Comparison of ENCODE assay signal across 9 mouse cellular contexts in genomic region chr1:134097080-134097855, GRCm38 (mm10). TPM values are rescaled to one million over a fixed set of nuclear protein-coding genes. Genes with fewer than 3 reads are reported as not detected.
DNase-seq lines count a peak whose midpoint lies in the region; ATAC-seq and TF ChIP-seq lines count a peak whose summit lies in the region.
"Had no signal": no experiment of that assay in that cellular context is flagged by ENCODE, and none has a peak within 500 bp of the region (broad histone marks: within the 10 kb centered on the region; RNA-seq: fewer than 3 reads in every experiment).

No protein-coding gene starts in this region.

- no peak overlapping the region for H3K4me2 ChIP-seq in kidney, embryonic 16.5 days (replicated peaks; ENCODE audit: low read depth, low read length)
- H3K4me2 ChIP-seq in forebrain, embryonic 12.5 days, result 0 out of 2 replicates have a peak overlapping the region, but pooled peaks have one; percentile 3
- no peak overlapping the region for H3K4me2 ChIP-seq in intestine, embryonic 14.5 days (ENCODE audit: low read length)
- no peak overlapping the region for H3K4me2 ChIP-seq in midbrain, postnatal 0 days (ENCODE audit: low read depth, low read length, poor library complexity, severe bottlenecking)

- no peaks in the 10 kb centered on the region for H3K9me3 ChIP-seq in kidney, embryonic 16.5 days (ENCODE audit: low read length)
- no peaks in the 10 kb centered on the region for H3K9me3 ChIP-seq in forebrain, embryonic 12.5 days
- H3K9me3 ChIP-seq in intestine, embryonic 14.5 days (ENCODE audit: control insufficient read depth, low read length), result no peaks in the 10 kb centered on the region
- no peaks in the 10 kb centered on the region for H3K9me3 ChIP-seq in midbrain, postnatal 0 days (ENCODE audit: low read length)

- H3K4me3 ChIP-seq in kidney, embryonic 16.5 days (ENCODE audit: low read length), result no peak overlapping the region
- no peak overlapping the region for H3K4me3 ChIP-seq in forebrain, embryonic 12.5 days (replicated peaks)
- no peak overlapping the region for H3K4me3 ChIP-seq in intestine, embryonic 14.5 days (ENCODE audit: low read depth, low read length)
- no peak overlapping the region for H3K4me3 ChIP-seq in midbrain, postnatal 0 days (ENCODE audit: low read depth, low read length)
- H3K4me3 ChIP-seq: left cerebral cortex, adult 2 months had no signal

- ATAC-seq in kidney, embryonic 16.5 days (ENCODE audit: low FRiP score, low TSS enrichment), result no peak
- ATAC-seq in forebrain, embryonic 12.5 days (ENCODE audit: low FRiP score), result no peak
- no peak for ATAC-seq in intestine, embryonic 14.5 days (replicated peaks; ENCODE audit: low FRiP score, low TSS enrichment, low read depth)
- no peak for ATAC-seq in midbrain, postnatal 0 days (ENCODE audit: low FRiP score)

- no peaks in the 10 kb centered on the region for H3K36me3 ChIP-seq in kidney, embryonic 16.5 days (ENCODE audit: insufficient read depth, low read length)
- no peaks in the 10 kb centered on the region for H3K36me3 ChIP-seq in forebrain, embryonic 12.5 days (replicated peaks)
- H3K36me3 ChIP-seq in intestine, embryonic 14.5 days (ENCODE audit: control insufficient read depth, insufficient read depth, low read length), result no peaks in the 10 kb centered on the region
- no peaks in the 10 kb centered on the region for H3K36me3 ChIP-seq in midbrain, postnatal 0 days (ENCODE audit: insufficient read depth, low read length)

- H3K27ac ChIP-seq in kidney, embryonic 16.5 days (ENCODE audit: low read length), result peak overlapping the region; percentile 97
- peak overlapping the region; percentile 94 for H3K27ac ChIP-seq in forebrain, embryonic 12.5 days
- peak overlapping the region; percentile 97 for H3K27ac ChIP-seq in intestine, embryonic 14.5 days (ENCODE audit: low read depth)
- 0 out of 2 replicates have a peak overlapping the region, but pooled peaks have one; percentile 39 for H3K27ac ChIP-seq in midbrain, postnatal 0 days (ENCODE audit: low read depth, low read length)

- H3K4me1 ChIP-seq in kidney, embryonic 16.5 days (ENCODE audit: insufficient read depth, low read length), result peaks cover 63% of the 10 kb centered on the region
- peaks cover 75% of the 10 kb centered on the region for H3K4me1 ChIP-seq in forebrain, embryonic 12.5 days
- peaks cover 54% of the 10 kb centered on the region for H3K4me1 ChIP-seq in intestine, embryonic 14.5 days (replicated peaks; ENCODE audit: control insufficient read depth, insufficient read depth, low read length)
- H3K4me1 ChIP-seq in midbrain, postnatal 0 days (ENCODE audit: insufficient read depth, low read length), result peaks cover 15% of the 10 kb centered on the region; the same call in 1 of the 2 replicates

- no peak for TF ChIP-seq CTCF in midbrain, postnatal 0 days (IDR thresholded peaks at IDR 0.05)

- no peak for DNase-seq in kidney, adult 8-10 months
- no peak for DNase-seq in intestine, embryonic 14.5 days (ENCODE audit: low spot score)
- DNase-seq in midbrain, postnatal 0 days (ENCODE audit: low spot score), result no peak
- DNase-seq in cerebellum, postnatal 36 days, result no peak
- DNase-seq in adrenal gland, postnatal 25 days, result no peak
- DNase-seq in spleen, postnatal 4 days (ENCODE audit: low spot score in 2 of 2), result no peak

- no peak overlapping the region for H3K9ac ChIP-seq in kidney, embryonic 16.5 days (replicated peaks; ENCODE audit: low read length)
- no peak overlapping the region for H3K9ac ChIP-seq in forebrain, embryonic 12.5 days
- H3K9ac ChIP-seq in intestine, embryonic 14.5 days (ENCODE audit: low read length), result no peak overlapping the region
- no peak overlapping the region for H3K9ac ChIP-seq in midbrain, postnatal 0 days (replicated peaks; ENCODE audit: low read length, poor library complexity, severe bottlenecking)

- 89% methylated on average over 7 of the region's 7 CpGs for WGBS in kidney, embryonic 16.5 days
- 81% methylated on average over 7 of the region's 7 CpGs for WGBS in forebrain, embryonic 12.5 days
- WGBS in intestine, embryonic 14.5 days, result 86% methylated on average over 7 of the region's 7 CpGs
- 81% methylated on average over 7 of the region's 7 CpGs for WGBS in midbrain, postnatal 0 days

- H3K27me3 ChIP-seq in kidney, embryonic 16.5 days (ENCODE audit: insufficient read depth, low read length), result no peaks in the 10 kb centered on the region
- peaks cover 6% of the 10 kb centered on the region; the same call in 1 of the 2 replicates for H3K27me3 ChIP-seq in forebrain, embryonic 12.5 days
- no peaks in the 10 kb centered on the region for H3K27me3 ChIP-seq in intestine, embryonic 14.5 days (replicated peaks; ENCODE audit: control insufficient read depth, insufficient read depth, low read length)
- H3K27me3 ChIP-seq in midbrain, postnatal 0 days (ENCODE audit: insufficient read depth, low read length), result no peaks in the 10 kb centered on the region

RNA-seq across cellular contexts. Expression of gene Chit1, which starts 13.8 kb away (rescaled TPM):
- 0.17 and 0.21 TPM in 2 replicates for polyA plus RNA-seq in kidney, embryonic 16.5 days (2015; fragmentation: Nextera tagmentation; extraction: Ambion mirVana)
- not detected in 2 replicates for polyA plus RNA-seq in forebrain, embryonic 12.5 days (2016; fragmentation: Nextera tagmentation; extraction: Ambion mirVana)
- not detected in 2 replicates for polyA plus RNA-seq in intestine, embryonic 14.5 days (2014; fragmentation: Nextera tagmentation; extraction: Ambion mirVana)
- 0.24 and 0.99 TPM in 2 replicates for total RNA-seq in midbrain, postnatal 0 days (2014; rRNA removed)
- polyA plus RNA-seq in midbrain, postnatal 0 days (2015; fragmentation: Nextera tagmentation; extraction: Ambion mirVana), result 0.21 and 0.48 TPM in 2 replicates
- not detected in 2 replicates for total RNA-seq in adrenal gland, postnatal 25 days (2021)
- total RNA-seq: left cerebral cortex, adult 2 months had no signal

RNA-seq across cellular contexts. Expression of gene Btg2, which starts 18.3 kb away (rescaled TPM):
- polyA plus RNA-seq in kidney, embryonic 16.5 days (2015; fragmentation: Nextera tagmentation; extraction: Ambion mirVana), result 36.2 and 38.2 TPM in 2 replicates
- polyA plus RNA-seq in forebrain, embryonic 12.5 days (2016; fragmentation: Nextera tagmentation; extraction: Ambion mirVana), result 128 and 135 TPM in 2 replicates
- 32.6 and 34.6 TPM in 2 replicates for polyA plus RNA-seq in intestine, embryonic 14.5 days (2014; fragmentation: Nextera tagmentation; extraction: Ambion mirVana)
- 12.0 and 19.8 TPM in 2 replicates for total RNA-seq in midbrain, postnatal 0 days (2014; rRNA removed)
- polyA plus RNA-seq in midbrain, postnatal 0 days (2015; fragmentation: Nextera tagmentation; extraction: Ambion mirVana), result 8.9 and 9.9 TPM in 2 replicates
- total RNA-seq in adrenal gland, postnatal 25 days (2021), result 17.8 and 18.1 TPM in 2 replicates

Comparison
In these comparisons a context has a peak if more than half of its experiments do, and no peak if none do; other contexts are left out.
1. H3K27ac ChIP-seq: peak in every context shown above with its lines; median percentile 97 in kidney, embryonic 16.5 days; 97 in intestine, embryonic 14.5 days; 94 in forebrain, embryonic 12.5 days; 39 in midbrain, postnatal 0 days.